Mouse (Mus musculus): Measurements from ENCODE around the gene Smad3. TPM values are rescaled to one million over a fixed set of nuclear protein-coding genes. Genes with fewer than 3 reads are reported as not detected.

Smad3 gene
- polyA plus RNA-seq, 1 experiment from 2014 or later, result 13.2 TPM

DNA sequence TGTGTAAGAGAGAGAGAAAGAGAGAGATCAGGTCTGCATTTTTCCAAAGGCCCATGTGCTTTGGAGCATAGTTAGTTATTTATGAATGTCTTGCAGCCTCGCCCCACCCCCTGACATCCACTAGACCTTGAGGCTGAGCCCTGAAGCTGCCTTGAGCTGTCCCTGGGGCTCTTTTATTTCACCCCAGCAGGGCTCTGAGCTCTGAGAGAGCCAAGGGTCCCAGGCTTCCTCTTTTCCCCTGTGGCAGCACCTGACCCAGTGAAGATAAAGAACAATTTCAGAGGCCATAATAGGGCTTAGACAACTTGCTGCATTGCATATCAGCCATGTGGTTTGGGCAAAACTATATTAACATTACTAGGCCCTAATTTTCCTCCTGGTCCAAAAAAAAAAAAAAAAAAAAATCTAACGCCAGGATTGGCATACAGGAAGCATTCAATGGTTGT lies 93.5 kb downstream of the Smad3 start:
- Histone ChIP-seq H3K4me1 (replicated peaks) (peaks cover 61% of the 10 kb centered on the region), H3K9me3 (no peaks in the 10 kb centered on the region), H3K4me3 (no peak overlapping the region), H3K36me3 (0 out of 2 replicates have a peak, but pooled peaks cover 5% of the 10 kb centered on the region), H3K4me2 (no peak overlapping the region), H3K27ac (replicated peaks) (peak overlapping the region; percentile 69), H3K9ac (no peak overlapping the region), H3K27me3 (no peaks in the 10 kb centered on the region)
- 72% methylated on average over 2 of the region's 2 CpGs for WGBS
- no peak for ATAC-seq (ENCODE audit: low read depth)

DNA sequence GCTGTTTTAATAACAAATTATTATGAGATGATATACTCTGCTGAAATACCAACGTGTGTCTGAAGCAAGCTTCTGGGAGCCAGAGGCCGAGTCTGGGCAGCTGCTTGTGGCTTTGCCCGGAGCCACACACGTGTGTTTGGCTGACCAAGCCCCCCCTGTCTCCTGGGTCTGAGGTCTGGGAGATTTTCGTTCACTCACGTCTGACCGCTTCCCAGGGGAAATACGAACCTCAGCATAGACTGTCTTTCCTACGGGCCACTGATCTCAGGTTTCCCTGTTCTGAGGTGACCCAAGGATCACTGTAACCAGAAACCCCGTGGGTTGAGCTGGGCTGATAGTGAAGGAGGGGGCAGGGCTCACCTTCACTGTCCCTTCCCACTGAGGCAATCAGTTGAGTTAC lies 94.6 kb downstream of the Smad3 start:
- no peak overlapping the region for H3K4me2 ChIP-seq
- H3K36me3 ChIP-seq, result 0 out of 2 replicates have a peak, but pooled peaks cover 5% of the 10 kb centered on the region
- H3K4me3 ChIP-seq, result no peak overlapping the region
- H3K27ac ChIP-seq (replicated peaks), result no peak overlapping the region
- WGBS, result 78% methylated on average over 10 of the region's 10 CpGs
- H3K9me3 ChIP-seq, result no peaks in the 10 kb centered on the region
- ATAC-seq (ENCODE audit: low read depth), result no peak
- H3K4me1 ChIP-seq (replicated peaks), result peaks cover 58% of the 10 kb centered on the region
- no peak overlapping the region for H3K9ac ChIP-seq
- H3K27me3 ChIP-seq, result no peaks in the 10 kb centered on the region

DNA sequence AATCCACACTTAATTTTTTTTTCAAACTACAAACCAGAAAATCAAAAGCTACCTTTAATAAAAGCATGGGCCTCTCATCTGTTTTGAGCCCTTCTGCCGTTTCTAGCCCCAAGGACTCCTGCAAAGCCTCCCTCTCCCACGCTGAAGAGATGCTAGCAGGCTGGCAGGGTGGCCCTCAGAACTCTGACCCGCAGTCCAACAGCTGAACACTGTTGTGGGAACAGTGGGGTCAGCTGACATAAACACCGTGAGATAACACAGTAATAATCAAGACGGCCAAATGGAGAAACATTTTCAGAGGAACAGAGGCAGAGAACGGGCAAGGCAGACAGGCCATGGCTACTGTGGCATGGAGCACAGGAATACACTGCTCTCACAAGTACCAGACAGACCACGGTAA lies 95.0 kb downstream of the Smad3 start:
- ATAC-seq (ENCODE audit: low read depth), result no peak
- no peak overlapping the region for H3K4me2 ChIP-seq
- 88% methylated on average over 7 of the region's 7 CpGs for WGBS
- no peak overlapping the region for H3K27ac ChIP-seq (replicated peaks)
- no peaks in the 10 kb centered on the region for H3K27me3 ChIP-seq
- H3K9ac ChIP-seq, result no peak overlapping the region
- H3K4me1 ChIP-seq (replicated peaks), result peaks cover 53% of the 10 kb centered on the region
- 0 out of 2 replicates have a peak, but pooled peaks cover 5% of the 10 kb centered on the region for H3K36me3 ChIP-seq
- no peak overlapping the region for H3K4me3 ChIP-seq
- H3K9me3 ChIP-seq, result no peaks in the 10 kb centered on the region

DNA sequence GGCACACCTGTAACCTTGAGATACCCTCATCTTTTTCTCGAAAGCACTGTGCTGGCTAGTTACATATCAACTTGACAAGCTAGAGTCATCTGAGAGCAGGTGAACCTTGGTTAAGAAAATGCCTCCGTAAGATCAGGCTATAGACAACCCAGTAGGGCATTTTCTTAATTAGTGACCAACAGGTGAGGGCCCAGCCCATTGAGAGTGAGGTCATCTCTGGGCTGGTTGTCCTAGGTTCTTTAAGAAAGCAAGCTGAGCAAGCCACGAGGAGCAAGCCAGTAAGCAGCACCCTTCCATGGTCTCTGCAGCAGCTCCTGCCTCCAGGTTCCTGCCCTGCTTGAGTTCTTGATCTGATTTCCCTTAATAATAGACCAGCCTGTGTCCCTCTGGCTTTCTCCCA lies 97.1 kb downstream of the Smad3 start:
- 92% methylated on average over 3 of the region's 3 CpGs for WGBS
- H3K27me3 ChIP-seq, result no peaks in the 10 kb centered on the region
- no peak overlapping the region for H3K27ac ChIP-seq (replicated peaks)
- 0 out of 2 replicates have a peak, but pooled peaks cover 5% of the 10 kb centered on the region for H3K36me3 ChIP-seq
- H3K4me3 ChIP-seq, result no peak overlapping the region
- peaks cover 41% of the 10 kb centered on the region for H3K4me1 ChIP-seq (replicated peaks)
- no peak overlapping the region for H3K9ac ChIP-seq
- no peak overlapping the region for H3K4me2 ChIP-seq
- H3K9me3 ChIP-seq, result no peaks in the 10 kb centered on the region
- no peak for ATAC-seq (ENCODE audit: low read depth)

DNA sequence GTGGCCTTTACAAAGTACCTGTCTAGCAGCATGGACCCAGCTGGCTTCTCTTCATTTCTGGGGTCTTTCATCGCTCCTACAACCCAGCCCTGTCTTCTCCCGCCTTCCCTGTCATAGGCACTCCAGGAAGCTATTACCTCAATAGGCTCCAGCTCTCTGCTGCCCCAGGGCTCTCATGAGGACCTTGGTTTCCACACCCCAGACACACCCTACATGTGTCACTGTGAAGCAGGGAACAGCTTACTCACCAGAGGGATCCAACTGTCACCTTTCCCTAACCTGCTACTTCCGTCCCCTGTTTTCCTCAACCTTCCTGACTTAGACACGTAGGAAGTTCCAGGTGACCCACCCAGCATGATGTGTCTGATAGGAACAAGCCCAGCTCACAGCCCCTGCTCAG lies 97.7 kb downstream of the Smad3 start:
- H3K4me2 ChIP-seq, result no peak overlapping the region
- 0 out of 2 replicates have a peak, but pooled peaks cover 5% of the 10 kb centered on the region for H3K36me3 ChIP-seq
- H3K9ac ChIP-seq, result no peak overlapping the region
- ATAC-seq (ENCODE audit: low read depth), result no peak
- 90% methylated on average over 4 of the region's 4 CpGs for WGBS
- no peaks in the 10 kb centered on the region for H3K27me3 ChIP-seq
- no peak overlapping the region for H3K4me3 ChIP-seq
- H3K27ac ChIP-seq (replicated peaks), result no peak overlapping the region
- H3K4me1 ChIP-seq (replicated peaks), result peaks cover 41% of the 10 kb centered on the region
- H3K9me3 ChIP-seq, result no peaks in the 10 kb centered on the region

DNA sequence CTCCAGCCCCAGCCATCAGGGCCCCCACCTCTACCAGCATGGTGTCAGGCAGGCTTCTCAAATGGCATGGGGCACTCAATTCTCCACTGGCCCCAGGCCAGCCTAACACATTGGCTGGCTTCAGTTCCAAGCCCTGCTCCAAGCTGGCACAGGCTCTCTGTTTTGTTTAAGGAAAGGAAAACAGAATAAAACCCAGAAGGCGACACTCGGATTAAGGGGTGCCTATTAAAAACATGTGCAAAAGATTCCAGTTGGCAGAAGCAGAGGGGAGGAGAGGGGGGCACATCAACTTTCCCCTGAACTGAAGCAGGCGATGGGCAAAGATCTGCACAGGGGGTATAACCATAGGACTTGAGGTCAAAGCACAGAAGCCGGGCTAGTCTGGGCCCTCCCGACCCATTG lies 98.8 kb downstream of the Smad3 start:
- no peak overlapping the region for H3K4me3 ChIP-seq
- no peak overlapping the region for H3K4me2 ChIP-seq
- 0 out of 2 replicates have a peak, but pooled peaks cover 11% of the 10 kb centered on the region for H3K36me3 ChIP-seq
- no peak overlapping the region for H3K9ac ChIP-seq
- no peaks in the 10 kb centered on the region for H3K9me3 ChIP-seq
- peaks cover 41% of the 10 kb centered on the region for H3K4me1 ChIP-seq (replicated peaks)
- WGBS, result 73% methylated on average over 5 of the region's 5 CpGs
- no peak overlapping the region for H3K27ac ChIP-seq (replicated peaks)
- no peaks in the 10 kb centered on the region for H3K27me3 ChIP-seq
- ATAC-seq (ENCODE audit: low read depth), result peak; percentile 40; the same call in 1 of the 2 replicates

DNA sequence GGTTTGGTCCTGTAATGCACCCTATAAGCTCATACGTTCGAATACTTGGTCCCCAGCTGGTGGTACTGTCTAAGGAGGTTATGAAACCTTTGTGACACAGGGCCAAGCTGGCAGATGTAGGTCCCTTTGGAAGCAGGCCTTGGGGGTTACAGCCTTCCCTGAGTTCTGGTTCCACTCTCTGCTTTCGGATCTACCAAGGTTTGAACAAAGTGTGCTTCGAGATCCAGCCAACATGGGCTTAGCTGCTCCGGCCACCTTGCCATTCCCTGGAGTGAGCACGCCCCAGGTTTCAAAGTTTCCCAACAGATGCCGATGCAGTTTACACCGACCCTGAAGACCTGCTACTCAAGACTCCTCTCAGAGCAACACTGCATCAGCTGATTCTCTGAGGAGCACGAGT lies 99.4 kb downstream of the Smad3 start:
- Histone ChIP-seq H3K4me1 (replicated peaks) (peaks cover 43% of the 10 kb centered on the region), H3K27ac (replicated peaks) (no peak overlapping the region), H3K27me3 (no peaks in the 10 kb centered on the region), H3K4me2 (no peak overlapping the region), H3K9me3 (no peaks in the 10 kb centered on the region), H3K36me3 (0 out of 2 replicates have a peak, but pooled peaks cover 11% of the 10 kb centered on the region), H3K4me3 (no peak overlapping the region), H3K9ac (no peak overlapping the region)
- no peak for ATAC-seq (ENCODE audit: low read depth)
- WGBS, result 95% methylated on average over 9 of the region's 9 CpGs

DNA sequence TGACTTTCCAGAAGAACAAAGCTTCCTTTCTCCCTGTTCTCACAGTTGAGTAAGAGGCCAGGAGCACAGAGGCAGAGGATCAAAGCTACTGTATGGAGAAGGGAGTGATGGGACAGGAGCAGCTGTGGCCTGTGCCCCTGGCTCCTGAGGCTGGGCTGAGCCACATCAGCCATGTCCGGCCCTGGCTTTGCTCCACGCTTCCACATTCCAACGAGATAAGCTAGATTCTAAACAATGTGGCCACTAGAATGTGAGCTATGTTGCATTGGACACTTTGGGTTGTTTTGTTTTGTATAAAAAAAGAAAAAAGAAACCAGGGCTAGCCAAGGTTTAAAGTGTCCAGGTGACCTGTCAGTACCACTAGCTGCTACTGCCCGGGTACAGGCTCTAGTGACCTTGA lies 100.6 kb downstream of the Smad3 start:
- ATAC-seq (ENCODE audit: low read depth), result no peak
- 82% methylated on average over 4 of the region's 4 CpGs for WGBS
- Histone ChIP-seq H3K9me3 (no peaks in the 10 kb centered on the region), H3K4me3 (no peak overlapping the region), H3K9ac (no peak overlapping the region), H3K36me3 (peaks cover 18% of the 10 kb centered on the region; the same call in 1 of the 2 replicates), H3K27ac (replicated peaks) (no peak overlapping the region), H3K27me3 (no peaks in the 10 kb centered on the region), H3K4me2 (no peak overlapping the region), H3K4me1 (replicated peaks) (peaks cover 56% of the 10 kb centered on the region)

DNA sequence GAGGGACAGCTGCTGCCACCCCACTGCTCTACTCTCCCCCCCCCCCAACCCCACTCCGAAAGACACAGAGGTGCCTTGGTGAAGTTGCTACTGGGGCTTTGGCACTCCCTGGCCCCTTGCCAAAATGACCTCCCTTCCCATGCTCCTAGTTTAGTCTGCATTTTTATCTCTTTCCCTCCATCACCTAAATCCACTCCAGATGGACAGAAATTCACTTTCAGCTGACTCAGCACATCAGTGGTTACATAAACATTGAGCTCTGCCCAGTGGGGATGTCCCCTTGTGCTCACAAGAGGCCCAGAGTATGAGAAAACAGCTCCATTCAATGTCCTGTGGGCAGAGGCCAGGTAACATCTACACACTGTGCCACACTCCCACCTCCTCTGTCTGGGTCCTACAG lies 102.7 kb downstream of the Smad3 start:
- 47% methylated on average over 1 of the region's 1 CpGs for WGBS
- no peak overlapping the region for H3K9ac ChIP-seq
- H3K9me3 ChIP-seq, result no peaks in the 10 kb centered on the region
- H3K27ac ChIP-seq (replicated peaks), result no peak overlapping the region; the same call in 1 of the 2 replicates
- H3K4me1 ChIP-seq (replicated peaks), result peaks cover 73% of the 10 kb centered on the region
- H3K36me3 ChIP-seq, result peaks cover 20% of the 10 kb centered on the region
- H3K4me3 ChIP-seq, result no peak overlapping the region
- no peak for ATAC-seq (ENCODE audit: low read depth)
- H3K4me2 ChIP-seq, result no peak overlapping the region
- no peaks in the 10 kb centered on the region for H3K27me3 ChIP-seq

DNA sequence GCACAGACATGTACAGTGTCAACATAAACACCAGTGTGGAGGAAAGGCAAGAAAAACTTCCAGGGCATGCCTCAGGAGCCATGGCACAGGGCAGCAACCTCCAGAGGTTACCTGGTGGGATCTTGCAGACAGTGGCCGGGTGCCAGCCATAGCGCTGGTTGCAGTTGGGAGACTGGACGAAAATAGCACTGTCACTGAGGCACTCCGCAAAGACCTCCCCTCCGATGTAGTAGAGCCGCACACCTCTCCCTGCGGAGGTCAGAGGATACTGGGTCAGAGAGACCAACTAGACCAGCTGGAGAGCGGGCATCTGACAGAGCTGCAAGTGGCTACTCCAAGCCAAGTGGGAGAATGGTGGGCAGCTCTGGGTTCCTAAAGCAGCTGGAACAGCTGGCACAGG lies 103.2 kb downstream of the Smad3 start:
- Histone ChIP-seq H3K4me2 (no peak overlapping the region), H3K27me3 (no peaks in the 10 kb centered on the region), H3K36me3 (peaks cover 25% of the 10 kb centered on the region), H3K9me3 (no peaks in the 10 kb centered on the region), H3K4me3 (no peak overlapping the region), H3K27ac (replicated peaks) (peak overlapping the region; percentile 3; the same call in 1 of the 2 replicates), H3K9ac (no peak overlapping the region), H3K4me1 (replicated peaks) (peaks cover 72% of the 10 kb centered on the region)
- ATAC-seq (ENCODE audit: low read depth), result no peak
- 92% methylated on average over 8 of the region's 8 CpGs for WGBS

DNA sequence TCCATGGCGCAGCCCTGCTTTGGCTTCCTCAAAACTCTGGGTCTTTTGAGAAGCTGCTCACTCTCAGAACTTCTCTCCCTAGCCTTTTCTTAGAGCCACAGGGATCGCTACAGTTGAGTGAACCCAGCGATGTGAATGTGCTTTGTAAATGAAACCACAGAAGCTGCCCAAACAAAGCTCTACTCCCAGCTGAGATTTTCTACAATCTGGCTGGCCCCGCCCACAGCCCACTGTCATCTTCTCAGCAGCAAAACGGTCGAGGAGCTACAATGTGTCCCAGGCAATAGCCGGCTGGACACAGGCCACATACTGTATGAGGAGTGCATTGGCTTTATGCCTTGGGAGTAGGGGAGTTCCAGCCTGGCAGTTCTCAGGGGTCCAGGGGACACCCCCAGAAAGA lies 104.1 kb downstream of the Smad3 start:
- H3K9ac ChIP-seq, result no peak overlapping the region
- H3K36me3 ChIP-seq, result peaks cover 34% of the 10 kb centered on the region
- WGBS, result 30% methylated on average over 7 of the region's 7 CpGs
- H3K27ac ChIP-seq (replicated peaks), result peak overlapping the region; percentile 43
- no peak for ATAC-seq (ENCODE audit: low read depth)
- H3K27me3 ChIP-seq, result no peaks in the 10 kb centered on the region
- H3K4me2 ChIP-seq, result no peak overlapping the region
- no peaks in the 10 kb centered on the region for H3K9me3 ChIP-seq
- no peak overlapping the region for H3K4me3 ChIP-seq
- peaks cover 63% of the 10 kb centered on the region for H3K4me1 ChIP-seq (replicated peaks)

DNA sequence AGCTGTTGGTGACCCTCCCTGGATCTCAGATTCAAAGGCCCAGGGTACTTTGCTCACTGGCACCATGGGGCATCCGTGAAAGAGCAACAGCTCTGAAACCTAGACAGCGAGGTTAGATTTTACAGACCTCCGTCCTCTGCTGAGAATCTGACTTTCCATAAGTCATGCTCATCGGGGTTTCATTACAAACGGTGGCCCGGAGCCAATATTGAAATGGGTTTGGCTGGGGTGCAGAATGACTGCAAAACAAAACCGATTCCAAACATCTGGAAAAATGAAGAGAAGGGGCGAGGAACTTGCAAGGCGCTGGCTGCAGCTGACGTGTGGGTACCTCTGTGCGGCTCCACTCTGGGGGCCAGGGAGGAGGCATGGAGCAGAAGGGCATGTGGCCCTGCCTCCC lies 106.2 kb downstream of the Smad3 start:
- peaks cover 61% of the 10 kb centered on the region for H3K4me1 ChIP-seq (replicated peaks)

DNA sequence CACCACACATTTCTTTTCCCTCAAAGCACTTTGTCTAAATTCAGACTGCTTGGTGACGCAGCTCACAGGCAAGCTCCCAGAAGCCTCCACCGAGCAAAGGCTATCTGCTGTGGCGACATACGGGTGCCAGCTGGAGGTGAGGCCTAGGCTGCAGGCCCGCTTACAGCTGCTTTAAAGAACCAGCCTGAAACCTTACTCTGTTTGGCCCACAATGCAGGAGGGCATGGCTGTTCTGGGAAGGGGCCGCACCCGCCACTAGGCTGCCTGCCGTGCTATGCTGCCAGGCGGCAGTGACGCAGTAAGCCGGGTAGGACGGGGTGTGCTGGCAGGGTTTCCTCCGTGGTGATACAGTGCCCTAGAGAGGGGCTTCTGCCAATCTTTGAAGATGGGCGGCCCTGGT lies 106.9 kb downstream of the Smad3 start:
- ATAC-seq (ENCODE audit: low read depth), result no peak
- WGBS, result 84% methylated on average over 14 of the region's 14 CpGs

More for the DNA sequence above, 106.2 kb downstream of the Smad3 start:
- no peak for ATAC-seq (ENCODE audit: low read depth)
- Histone ChIP-seq H3K9ac (no peak overlapping the region), H3K27me3 (no peaks in the 10 kb centered on the region), H3K4me2 (no peak overlapping the region), H3K36me3 (peaks cover 40% of the 10 kb centered on the region), H3K9me3 (no peaks in the 10 kb centered on the region), H3K27ac (replicated peaks) (peak overlapping the region; percentile 52), H3K4me3 (no peak overlapping the region)
- 62% methylated on average over 11 of the region's 11 CpGs for WGBS

More for the DNA sequence above, 106.9 kb downstream of the Smad3 start:
- Histone ChIP-seq H3K27me3 (no peaks in the 10 kb centered on the region), H3K27ac (replicated peaks) (peak overlapping the region; percentile 52), H3K9me3 (no peaks in the 10 kb centered on the region), H3K4me1 (replicated peaks) (peaks cover 55% of the 10 kb centered on the region), H3K36me3 (peaks cover 41% of the 10 kb centered on the region), H3K9ac (no peak overlapping the region), H3K4me2 (no peak overlapping the region), H3K4me3 (no peak overlapping the region)
